Mouse (Mus musculus) cerebellum, adult 2 months (tissue): ENCODE results near the gene Ntm. TPM values are rescaled to one million over a fixed set of nuclear protein-coding genes. Genes with fewer than 3 reads are reported as not detected.

ENCODE experiments used
- DNase-seq, 2 experiments: peaks; one replicate each; pipeline ENCODE4 v3.0.0; 2021
- H3K27ac ChIP-seq: fragments of 200-500 bp; 2 replicates; pipeline ENCODE4 v1.5.1; 2012; ENCODE audit warnings: low read length, control low read depth, inconsistent platforms; ENCODE audit not compliant: insufficient read depth
- H3K27me3 ChIP-seq: fragments of 200-500 bp; 2 replicates; pipeline ENCODE4 v1.6.1; 2012; ENCODE audit warnings: inconsistent platforms, mild to moderate bottlenecking, low read length, moderate library complexity; ENCODE audit not compliant: control insufficient read depth, insufficient read depth
- H3K4me1 ChIP-seq: fragments of 200-500 bp; 2 replicates; pipeline ENCODE4 v1.6.1; 2011; ENCODE audit warnings: low read length; ENCODE audit not compliant: control insufficient read depth, insufficient read depth
- H3K4me3 ChIP-seq: fragments of 200-500 bp; replicated peaks from 2 replicates; pipeline ENCODE3; 2011; ENCODE audit warnings: mild to moderate bottlenecking, low read depth, low read length, control low read depth; ENCODE audit not compliant: insufficient read depth
- CTCF ChIP-seq: fragments of 200-500 bp; IDR thresholded peaks from 2 replicates; pipeline ENCODE4 v1.5.1; 2011; ENCODE audit warnings: low read depth, mild to moderate bottlenecking, control low read depth, low read length, moderate library complexity, borderline replicate concordance; ENCODE audit not compliant: insufficient read depth
- POLR2A ChIP-seq: fragments of 200-500 bp; IDR thresholded peaks from 2 replicates; pipeline ENCODE4 v1.6.1; 2011; ENCODE audit warnings: low read length, control low read depth, borderline replicate concordance; ENCODE audit not compliant: insufficient read depth
- WGBS: fragments of 180-500 bp; shearing (Covaris S2); methylation state at CpG from one replicate; pipeline ENCODE4 v1.1.7; 2018; 5-methylcytosine and 5-hydroxymethylcytosine counted together
- polyA plus RNA-seq: library from polyadenylated mRNA; depleted of rRNA; stranded (reverse); fragments of >200 nt; gene quantifications from 2 replicates; pipeline ENCODE4 v1.2.3, GENCODE M21; 2012

Ntm gene
- polyA plus RNA-seq, 1 experiment = 193 TPM

GRCm38 (mm10) chr9:29332296-29333090, 630.4 kb downstream of the Ntm start:
- Histone ChIP-seq H3K27me3 (no peaks in the 10 kb centered on the region), H3K4me1 (peaks cover 3% of the 10 kb centered on the region; the same call in 1 of the 2 replicates), H3K4me3 (no peak overlapping the region), H3K27ac (no peak overlapping the region)
- no peak for TF ChIP-seq CTCF
- no peak for TF ChIP-seq POLR2A
- WGBS = 39% methylated on average over 3 of the region's 3 CpGs
- peak in 1 of 2 experiments; percentile 76 for DNase-seq

- Histone ChIP-seq H3K27me3 (no peaks in the 10 kb centered on the region), H3K27ac (no peak overlapping the region), H3K4me1 (peaks cover 3% of the 10 kb centered on the region; the same call in 1 of the 2 replicates), H3K4me3 (no peak overlapping the region)
- TF ChIP-seq POLR2A (no peak), CTCF (no peak)
- no peak for DNase-seq
- WGBS = 84% methylated on average over 3 of the region's 3 CpGs
These were observed 632.5 kb downstream of the Ntm start for GRCm38 (mm10) chr9:29330486-29330885.

GRCm38 (mm10) chr9:29326283-29326682, 636.7 kb downstream of the Ntm start:
- Histone ChIP-seq H3K4me1 (no peaks in the 10 kb centered on the region; the same call in 1 of the 2 replicates), H3K27me3 (no peaks in the 10 kb centered on the region), H3K27ac (no peak overlapping the region), H3K4me3 (no peak overlapping the region)
- 90% methylated on average over 3 of the region's 3 CpGs for WGBS
- no peak for DNase-seq
- TF ChIP-seq CTCF (no peak), POLR2A (no peak)

- no peak for DNase-seq
- 24% methylated on average over 8 of the region's 8 CpGs for WGBS
- H3K4me1 ChIP-seq = peaks cover under 1% of the 10 kb centered on the region; the same call in 1 of the 2 replicates
- H3K27me3 ChIP-seq = no peaks in the 10 kb centered on the region
- H3K27ac ChIP-seq = no peak overlapping the region
- TF ChIP-seq POLR2A = no peak
- no peak for TF ChIP-seq CTCF
- no peak overlapping the region for H3K4me3 ChIP-seq
These were observed 637.8 kb downstream of the Ntm start for GRCm38 (mm10) chr9:29325137-29325536.

- Histone ChIP-seq H3K4me1 (peaks cover 30% of the 10 kb centered on the region), H3K27ac (no peak overlapping the region), H3K27me3 (no peaks in the 10 kb centered on the region), H3K4me3 (no peak overlapping the region)
- no peak for DNase-seq
- WGBS = 43% methylated on average over 1 of the region's 1 CpGs
- no peak for TF ChIP-seq POLR2A
- TF ChIP-seq CTCF = no peak
These were observed 643.7 kb downstream of the Ntm start for GRCm38 (mm10) chr9:29319197-29319596.

- TF ChIP-seq POLR2A (no peak), CTCF (no peak)
- Histone ChIP-seq H3K27ac (no peak overlapping the region), H3K4me3 (no peak overlapping the region), H3K27me3 (no peaks in the 10 kb centered on the region), H3K4me1 (peaks cover 30% of the 10 kb centered on the region)
- no peak for DNase-seq
- WGBS = 71% methylated on average over 8 of the region's 8 CpGs
These were observed 644.2 kb downstream of the Ntm start for GRCm38 (mm10) chr9:29318676-29319162.

GRCm38 (mm10) chr9:29317623-29318022, 645.3 kb downstream of the Ntm start:
- 22% methylated on average over 3 of the region's 3 CpGs for WGBS
- TF ChIP-seq POLR2A (no peak), CTCF (no peak)
- peak in 1 of 2 experiments; percentile 48 for DNase-seq
- Histone ChIP-seq H3K27ac (peak overlapping the region; percentile 3; the same call in 1 of the 2 replicates), H3K27me3 (no peaks in the 10 kb centered on the region), H3K4me1 (peaks cover 36% of the 10 kb centered on the region), H3K4me3 (no peak overlapping the region)

- WGBS = 15% methylated on average over 8 of the region's 8 CpGs
- TF ChIP-seq CTCF = no peak
- TF ChIP-seq POLR2A = no peak
- Histone ChIP-seq H3K4me1 (peaks cover 36% of the 10 kb centered on the region), H3K4me3 (no peak overlapping the region), H3K27me3 (no peaks in the 10 kb centered on the region), H3K27ac (peak overlapping the region; percentile 90)
- DNase-seq = peak; percentile 57
These were observed 647.1 kb downstream of the Ntm start for GRCm38 (mm10) chr9:29315842-29316241.
